Mouse (Mus musculus) naive thymus-derived CD4-positive, alpha-beta T cell, adult 2 months (primary cell): ENCODE measurements around the gene Olfr38.

Source experiments
- DNase-seq: peaks from one replicate; pipeline ENCODE4 v3.0.0-alpha.2; 2011; ENCODE audit warnings: low read depth

Gene Olfr38

GRCm38 (mm10) chr6:42756104-42756503 is at the start of gene Olfr38:
Olfr38 (plus strand) TSS chr6:42756404.
- no peak for DNase-seq

- DNase-seq = no peak
Observed at GRCm38 (mm10) chr6:42709291-42710211, 46.7 kb upstream of the Olfr38 start, which contains the start of gene Tcaf1. Tcaf1 (minus strand) TSS chr6:42710088.

- DNase-seq = no peak
Observed at GRCm38 (mm10) chr6:42714668-42715067, 41.5 kb upstream of the Olfr38 start.

- no peak for DNase-seq
Observed at GRCm38 (mm10) chr6:42717973-42718372, 38.2 kb upstream of the Olfr38 start.

GRCm38 (mm10) chr6:42739071-42739470 is 17.1 kb upstream of the Olfr38 start, which contains the start of gene Olfr453:
Olfr453 (plus strand) TSS chr6:42739371.
- DNase-seq = no peak

GRCm38 (mm10) chr6:42742303-42742702 is 13.9 kb upstream of the Olfr38 start:
- no peak for DNase-seq

GRCm38 (mm10) chr6:42747846-42748245 is 8.4 kb upstream of the Olfr38 start:
- no peak for DNase-seq

GRCm38 (mm10) chr6:42777066-42777465 is 20.9 kb downstream of the Olfr38 start:
- DNase-seq = no peak

GRCm38 (mm10) chr6:42784793-42785192 is 28.6 kb downstream of the Olfr38 start, which contains the start of gene Olfr452:
Olfr452 (plus strand) TSS chr6:42785093.
- no peak for DNase-seq

GRCm38 (mm10) chr6:42790247-42790948 is 34.2 kb downstream of the Olfr38 start:
- DNase-seq = no peak

GRCm38 (mm10) chr6:42790949-42791556 is 34.8 kb downstream of the Olfr38 start:
- no peak for DNase-seq

- no peak for DNase-seq
Observed at GRCm38 (mm10) chr6:42794982-42795381, 38.8 kb downstream of the Olfr38 start.

GRCm38 (mm10) chr6:42811639-42812038 is 55.4 kb downstream of the Olfr38 start, which contains the start of gene Olfr450:
Olfr450 (plus strand) TSS chr6:42811939.
- DNase-seq = no peak
